Mouse (Mus musculus): ENCODE data around the gene Slc25a30. TPM values are rescaled to one million over a fixed set of nuclear protein-coding genes. Genes with fewer than 3 reads are reported as not detected.
A peak's percentile ranks its signal among the peaks of the same experiment; 100 is the strongest.

The Slc25a30 gene
- total and polyA plus RNA-seq, 3 experiments, result 20.3 to 24.0 TPM; not detected in 1

DNA sequence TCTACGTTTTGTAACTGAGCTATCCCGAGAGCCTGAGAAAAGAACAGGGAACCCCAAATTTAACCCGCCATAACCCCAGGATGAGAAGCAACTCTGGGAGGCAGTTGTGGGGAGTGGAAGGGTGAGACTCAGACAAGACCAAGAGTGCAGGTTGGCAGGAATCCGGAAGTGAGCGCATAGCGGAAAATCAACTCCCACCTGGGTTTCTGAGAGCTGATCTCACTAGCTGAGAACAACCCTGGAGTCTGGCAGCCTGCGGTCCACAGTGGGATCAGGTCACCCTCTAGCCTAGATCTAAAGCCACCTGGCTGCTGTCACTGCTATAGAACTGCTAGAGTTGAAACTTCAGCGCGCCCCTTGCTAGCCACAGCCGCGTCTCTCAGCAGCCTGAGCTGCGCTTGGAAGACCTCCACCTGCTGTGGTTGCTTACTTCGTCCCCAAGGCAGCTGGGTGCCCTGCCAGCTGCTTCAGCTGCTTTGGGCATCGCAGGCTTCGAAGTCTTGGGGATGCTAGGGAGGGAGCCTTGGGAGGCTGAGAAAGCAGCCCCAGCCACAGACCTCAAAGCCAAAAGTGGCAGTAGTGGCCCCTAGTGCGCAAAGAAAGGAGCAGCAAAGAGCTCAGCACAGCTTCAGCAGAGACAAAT, 48.0 kb upstream of the Slc25a30 start (continued):
- peak; percentile 47; the same call in 1 of the 2 replicates for TF ChIP-seq MEF2A (IDR thresholded peaks at IDR 0.05; ENCODE audit: extremely low read depth, insufficient replicate concordance, low read depth, low read length, poor library complexity, severe bottlenecking)
- TF ChIP-seq E2F4 (IDR thresholded peaks at IDR 0.05; ENCODE audit: borderline replicate concordance, low read depth, low read length), result 0 out of 2 replicates have a peak, but pooled peaks have one; percentile 23
- TF ChIP-seq RAD21 (IDR thresholded peaks at IDR 0.05; ENCODE audit: low read depth, low read length), result no peak; the same call in none of the 2 replicates
- no peak for TF ChIP-seq USF1 (IDR thresholded peaks at IDR 0.05; ENCODE audit: low read depth, low read length)
- 0 out of 2 replicates have a peak, but pooled peaks have one; percentile 37 for TF ChIP-seq ETS1 (IDR thresholded peaks at IDR 0.05; ENCODE audit: low read depth, low read length)
- no peak; the same call in 1 of the 2 replicates for TF ChIP-seq POLR2AphosphoS2 (IDR thresholded peaks at IDR 0.05; ENCODE audit: low read length)
- no peak for TF ChIP-seq RCOR1 (IDR thresholded peaks at IDR 0.05; ENCODE audit: low read depth, low read length)
- TF ChIP-seq ZKSCAN1 (IDR thresholded peaks at IDR 0.05; ENCODE audit: low read depth, low read length), result 0 out of 2 replicates have a peak, but pooled peaks have one; percentile 16
- TF ChIP-seq POLR2AphosphoS5 (IDR thresholded peaks at IDR 0.05; ENCODE audit: borderline replicate concordance, low read depth, low read length), result no peak
- TF ChIP-seq SMC3 (IDR thresholded peaks at IDR 0.05; ENCODE audit: low read depth, low read length), result no peak
- 0 out of 2 replicates have a peak, but pooled peaks have one; percentile 19 for TF ChIP-seq MYC (IDR thresholded peaks at IDR 0.05; ENCODE audit: low read depth, low read length)
- TF ChIP-seq ZNF384 (IDR thresholded peaks at IDR 0.05; ENCODE audit: low read depth, low read length), result no peak
- no peak for TF ChIP-seq SIN3A (IDR thresholded peaks at IDR 0.05; ENCODE audit: low read length)
- TF ChIP-seq CTCF (IDR thresholded peaks at IDR 0.05 in 2 of 3, conservative IDR thresholded peaks at IDR 0.05 in 1 of 3; ENCODE audit: control insufficient read depth in 1 of 3, insufficient read depth in 1 of 3, low read depth in 2 of 3, low read length in 3 of 3, poor library complexity in 1 of 3, severe bottlenecking in 1 of 3), result peak in 2 of 3 experiments; percentile 27 to 30; a peak in 3 of 6 replicates
- no peak for TF ChIP-seq CHD2 (IDR thresholded peaks at IDR 0.05; ENCODE audit: low read length)
- no peak for TF ChIP-seq TAL1 (IDR thresholded peaks at IDR 0.05; ENCODE audit: low read length)
- TF ChIP-seq GATA1 (IDR thresholded peaks at IDR 0.05; ENCODE audit: low read depth, low read length), result no peak
- no peak for TF ChIP-seq UBTF (IDR thresholded peaks at IDR 0.05; ENCODE audit: borderline replicate concordance, insufficient read depth, low read depth, low read length)
- TF ChIP-seq ZMIZ1 (IDR thresholded peaks at IDR 0.05; ENCODE audit: low read depth, low read length), result peak; percentile 49; the same call in 1 of the 2 replicates
- no peak for TF ChIP-seq ZC3H11A (IDR thresholded peaks at IDR 0.05; ENCODE audit: low read depth, low read length)

DNA sequence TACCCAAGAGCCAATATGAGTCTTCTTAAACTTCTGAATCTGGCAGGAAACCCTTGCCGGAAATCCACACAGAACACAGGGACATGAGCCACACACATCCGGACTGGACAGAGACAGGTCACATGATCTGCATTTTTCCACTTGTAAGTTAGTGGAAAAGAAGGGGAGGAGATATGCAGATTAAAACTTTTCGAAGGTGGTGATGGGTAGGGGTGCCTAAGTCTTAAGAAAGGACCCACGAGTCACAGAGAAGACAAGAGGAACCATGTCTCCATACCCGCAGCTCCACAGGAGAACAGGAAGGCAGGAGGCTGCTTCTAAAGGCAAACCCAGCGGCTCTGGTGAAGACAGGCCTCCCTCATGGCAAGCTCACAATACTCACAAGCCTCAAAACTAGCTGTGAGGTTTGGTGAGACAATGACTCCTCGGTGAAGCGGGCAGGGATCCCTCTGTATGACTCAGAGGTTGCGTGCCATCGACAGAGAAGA, 47.5 kb upstream of the Slc25a30 start:
- Histone ChIP-seq H3K4me3 (ENCODE audit: control insufficient read depth in 1 of 2, insufficient read depth in 1 of 2, low read depth in 2 of 2, low read length in 2 of 2) (peak overlapping the region; percentile 57 to 66), H3K27ac (ENCODE audit: control insufficient read depth, low read depth, low read length) (peak overlapping the region; percentile 91), H3K9me3 (replicated peaks; ENCODE audit: insufficient read depth, low read length) (no peaks in the 10 kb centered on the region), H3K79me2 (ENCODE audit: control insufficient read depth, insufficient read depth, low read length, poor library complexity) (no peaks in the 10 kb centered on the region; the same call in 1 of the 2 replicates), H3K9ac (ENCODE audit: control insufficient read depth, low read depth, low read length, poor library complexity, severe bottlenecking) (peak overlapping the region; percentile 83), H3K36me3 (ENCODE audit: control insufficient read depth in 1 of 2, insufficient read depth in 2 of 2, low read length in 2 of 2) (peaks cover 0 to 35% of the 10 kb centered on the region in 2 experiments; a peak in 2 of 4 replicates), H3K4me1 (ENCODE audit: control insufficient read depth in 1 of 2, insufficient read depth in 2 of 2, low read length in 2 of 2) (peaks cover 9 to 32% of the 10 kb centered on the region in 2 experiments), H3K27me3 (ENCODE audit: control insufficient read depth in 1 of 2, insufficient read depth in 2 of 2, low read length in 2 of 2) (no peaks in the 10 kb centered on the region)
- DNase-seq (ENCODE audit: low read depth, low spot score), result peak; percentile 96
- TF ChIP-seq TCF12 (IDR thresholded peaks at IDR 0.05; ENCODE audit: low read depth, low read length) (no peak), RCOR1 (IDR thresholded peaks at IDR 0.05; ENCODE audit: low read depth, low read length) (no peak), CHD1 (IDR thresholded peaks at IDR 0.05; ENCODE audit: low read depth, low read length) (no peak), NELFE (IDR thresholded peaks at IDR 0.05; ENCODE audit: low read depth, low read length) (peak; percentile 76), MYC (IDR thresholded peaks at IDR 0.05; ENCODE audit: low read depth, low read length) (peak; percentile 48; the same call in 1 of the 2 replicates), ELF1 (IDR thresholded peaks at IDR 0.05; ENCODE audit: low read depth, low read length) (0 out of 2 replicates have a peak, but pooled peaks have one; percentile 4), TBP (IDR thresholded peaks at IDR 0.05; ENCODE audit: low read depth, low read length) (peak; percentile 88), TAL1 (IDR thresholded peaks at IDR 0.05; ENCODE audit: low read length) (no peak), ZNF384 (IDR thresholded peaks at IDR 0.05; ENCODE audit: low read depth, low read length) (no peak), USF1 (IDR thresholded peaks at IDR 0.05; ENCODE audit: low read depth, low read length) (peak; percentile 96), BHLHE40 (IDR thresholded peaks at IDR 0.05; ENCODE audit: borderline replicate concordance, low read depth, low read length) (peak; percentile 26; the same call in 1 of the 2 replicates), MYB (IDR thresholded peaks at IDR 0.05; ENCODE audit: low read depth, low read length) (no peak), CHD2 (IDR thresholded peaks at IDR 0.05; ENCODE audit: low read length) (no peak), NRF1 (IDR thresholded peaks at IDR 0.05; ENCODE audit: insufficient read depth, low read depth, low read length, poor library complexity, severe bottlenecking) (no peak), POLR2A (IDR thresholded peaks at IDR 0.05; ENCODE audit: control insufficient read depth in 1 of 2, insufficient read depth in 1 of 2, low read depth in 1 of 2, low read length in 2 of 2, poor library complexity in 1 of 2) (peak; percentile 66 to 90), HCFC1 (IDR thresholded peaks at IDR 0.05; ENCODE audit: low read depth, low read length) (peak; percentile 75), MXI1 (IDR thresholded peaks at IDR 0.05; ENCODE audit: low read depth, low read length) (peak; percentile 36), POLR2AphosphoS5 (IDR thresholded peaks at IDR 0.05; ENCODE audit: borderline replicate concordance, low read depth, low read length) (no peak), ZKSCAN1 (IDR thresholded peaks at IDR 0.05; ENCODE audit: low read depth, low read length) (no peak), E2F4 (IDR thresholded peaks at IDR 0.05; ENCODE audit: borderline replicate concordance, low read depth, low read length) (no peak)
